Mouse (Mus musculus) embryonic facial prominence, embryonic 13.5 days (tissue): Measurements from ENCODE around the gene Smad3. TPM values are rescaled to one million over a fixed set of nuclear protein-coding genes. Genes with fewer than 3 reads are reported as not detected.

Source experiments
- ATAC-seq: fragments of 200-750 bp; cut with Nextera tagmentation; 2 replicates; pipeline ENCODE4 v1.8.0; 2017; ENCODE audit warnings: low read depth; ENCODE audit not compliant: insufficient number of reproducible peaks, insufficient read depth, low FRiP score, low TSS enrichment
- H3K27ac ChIP-seq: fragments of 300-500 bp; sonication (generic); 2 replicates; pipeline ENCODE4 v1.5.1; 2015; ENCODE audit warnings: moderate library complexity, mild to moderate bottlenecking, inconsistent platforms
- H3K27me3 ChIP-seq: fragments of 300-500 bp; sonication (generic); 2 replicates; pipeline ENCODE4 v1.6.1; 2015; ENCODE audit warnings: mild to moderate bottlenecking, inconsistent platforms
- H3K36me3 ChIP-seq: fragments of 300-500 bp; sonication (generic); 2 replicates; pipeline ENCODE4 v1.6.1; 2015; ENCODE audit warnings: mild to moderate bottlenecking, inconsistent platforms
- H3K4me1 ChIP-seq: fragments of 300-500 bp; sonication (generic); 2 replicates; pipeline ENCODE4 v1.6.1; 2015; ENCODE audit warnings: inconsistent platforms
- H3K4me2 ChIP-seq: fragments of 300-500 bp; sonication (generic); 2 replicates; pipeline ENCODE4 v1.6.1; 2015; ENCODE audit warnings: moderate library complexity, mild to moderate bottlenecking, inconsistent platforms
- H3K4me3 ChIP-seq: fragments of 300-500 bp; sonication (generic); 2 replicates; pipeline ENCODE4 v1.5.1; 2015; ENCODE audit warnings: mild to moderate bottlenecking, inconsistent platforms
- H3K9ac ChIP-seq: fragments of 300-500 bp; sonication (generic); 2 replicates; pipeline ENCODE4 v1.6.1; 2015; ENCODE audit warnings: mild to moderate bottlenecking, inconsistent platforms
- H3K9me3 ChIP-seq: fragments of 300-500 bp; sonication (generic); 2 replicates; pipeline ENCODE4 v1.6.1; 2016; ENCODE audit warnings: inconsistent platforms
- WGBS: fragments of 180-500 bp; shearing (Covaris S2); methylation state at CpG from one replicate; pipeline ENCODE4 v1.1.7; 2015; ENCODE audit warnings: mixed read lengths; 5-methylcytosine and 5-hydroxymethylcytosine counted together
- polyA plus RNA-seq: library from polyadenylated mRNA; unstranded; fragments of >200 nt; fragmentation: Nextera tagmentation; extraction: Ambion mirVana; gene quantifications from 2 replicates; pipeline ENCODE4 v1.2.1, GENCODE M21; 2015

Gene Smad3
- 29.8 and 30.9 TPM in 2 replicates for polyA plus RNA-seq

DNA sequence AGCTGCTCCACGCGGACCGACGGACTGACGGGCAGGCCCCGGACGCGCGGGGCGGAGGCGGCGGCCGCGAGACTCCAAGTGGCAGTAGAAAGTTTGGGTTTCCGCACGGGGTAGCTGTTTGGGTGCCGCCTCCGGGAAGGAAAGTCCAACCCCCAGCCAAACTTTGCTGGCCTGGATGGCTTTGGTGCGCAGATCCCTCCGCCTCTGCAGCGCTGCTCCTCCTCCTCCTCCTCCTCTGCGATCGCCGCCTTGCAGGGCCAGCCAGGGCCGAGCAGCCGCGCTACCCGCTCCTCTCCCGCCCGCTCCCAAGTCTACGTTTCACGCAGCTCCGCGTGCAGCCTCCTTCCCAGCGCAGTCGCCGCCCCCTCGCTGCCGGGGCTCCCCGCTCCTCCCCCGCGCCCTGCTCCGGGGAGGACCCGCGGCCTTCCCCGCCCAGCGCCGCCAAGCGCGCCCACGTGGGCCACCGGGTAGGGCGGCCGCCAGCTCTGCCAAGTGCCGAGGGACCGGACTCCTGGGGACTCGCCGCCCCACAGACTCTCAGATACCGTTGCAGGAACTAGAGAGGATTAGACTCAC lies at the start of gene Smad3:
TSS of gene Smad3 (minus strand) at position 130 of the 576 bp plus-strand sequence.
- peak; percentile 89 for ATAC-seq
- peaks cover 5% of the 10 kb centered on the region for H3K9me3 ChIP-seq
- peak within 1 kb of the TSS; percentile 93 for H3K4me2 ChIP-seq
- H3K27ac ChIP-seq: peak within 1 kb of the TSS; percentile 98
- H3K27me3 ChIP-seq: no peaks in the 10 kb centered on the region
- peaks cover 51% of the 10 kb centered on the region for H3K4me1 ChIP-seq
- 1% methylated on average over 58 of the region's 59 CpGs for WGBS
- peak within 1 kb of the TSS; percentile 97 for H3K9ac ChIP-seq
- H3K36me3 ChIP-seq: no peaks in the 10 kb centered on the region
- peak within 1 kb of the TSS; percentile 89 for H3K4me3 ChIP-seq

DNA sequence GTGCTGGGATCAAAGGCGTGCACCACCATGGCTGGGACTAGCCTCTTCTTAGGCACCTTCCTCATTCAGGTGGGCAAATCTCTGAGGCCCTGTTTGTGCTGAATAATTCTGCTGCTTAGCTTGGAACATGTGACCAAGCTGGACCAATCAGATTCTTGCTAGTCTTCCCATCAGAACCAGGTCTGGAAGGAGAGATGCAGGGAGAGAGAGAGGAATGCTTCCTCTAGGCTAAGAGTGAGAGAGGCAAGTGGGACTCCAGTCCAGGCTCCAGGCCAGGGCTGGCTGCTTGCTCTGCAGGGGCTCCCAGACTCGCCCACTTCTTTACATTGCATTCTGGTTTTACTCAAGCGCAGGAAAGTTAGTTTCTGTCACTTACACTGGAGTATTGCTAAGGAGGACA lies 47.1 kb upstream of the Smad3 start:
- no peak overlapping the region for H3K4me2 ChIP-seq
- no peak overlapping the region for H3K27ac ChIP-seq
- WGBS: 48% methylated on average over 3 of the region's 3 CpGs
- H3K36me3 ChIP-seq: no peaks in the 10 kb centered on the region
- H3K4me1 ChIP-seq: peaks cover 25% of the 10 kb centered on the region
- no peak overlapping the region for H3K9ac ChIP-seq
- no peaks in the 10 kb centered on the region for H3K9me3 ChIP-seq
- ATAC-seq: no peak
- H3K27me3 ChIP-seq: no peaks in the 10 kb centered on the region
- H3K4me3 ChIP-seq: no peak overlapping the region

GRCm38 (mm10) chr9:63803181-63803591 lies 45.4 kb upstream of the Smad3 start:
- peak; percentile 76; the same call in 1 of the 2 replicates for ATAC-seq
- Histone ChIP-seq H3K4me3 (no peak overlapping the region), H3K4me2 (peak overlapping the region; percentile 44), H3K36me3 (no peaks in the 10 kb centered on the region), H3K27ac (peak overlapping the region; percentile 45), H3K27me3 (no peaks in the 10 kb centered on the region), H3K9me3 (no peaks in the 10 kb centered on the region), H3K4me1 (peaks cover 25% of the 10 kb centered on the region), H3K9ac (no peak overlapping the region)
- 2% methylated on average over 8 of the region's 8 CpGs for WGBS

DNA sequence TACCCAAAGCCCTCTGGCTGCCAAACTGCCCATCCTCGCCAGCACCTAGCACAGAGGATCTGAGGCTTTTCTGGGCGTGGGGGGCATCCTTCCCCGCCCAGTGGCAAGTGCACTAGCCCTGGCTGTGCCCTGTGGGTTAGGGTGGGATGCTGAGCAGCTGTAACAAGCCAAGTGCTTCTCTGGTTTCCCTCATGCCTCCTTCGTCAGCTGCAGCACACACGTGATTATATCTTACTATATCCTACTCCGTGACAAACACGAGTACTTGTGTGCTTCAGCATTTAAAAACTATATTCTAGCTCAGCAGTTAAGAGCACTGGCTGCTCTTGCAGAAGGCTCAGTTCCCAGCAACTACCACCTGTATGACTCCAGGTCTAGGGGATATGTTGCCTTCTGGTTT lies 44.7 kb upstream of the Smad3 start:
- H3K36me3 ChIP-seq: no peaks in the 10 kb centered on the region
- H3K9me3 ChIP-seq: no peaks in the 10 kb centered on the region
- peaks cover 25% of the 10 kb centered on the region for H3K4me1 ChIP-seq
- no peak for ATAC-seq
- no peaks in the 10 kb centered on the region for H3K27me3 ChIP-seq
- 62% methylated on average over 7 of the region's 7 CpGs for WGBS
- H3K4me2 ChIP-seq: no peak overlapping the region
- H3K9ac ChIP-seq: no peak overlapping the region
- 0 out of 2 replicates have a peak overlapping the region, but pooled peaks have one; percentile 8 for H3K27ac ChIP-seq
- no peak overlapping the region for H3K4me3 ChIP-seq

- 68% methylated on average over 5 of the region's 5 CpGs for WGBS
- Histone ChIP-seq H3K4me2 (no peak overlapping the region), H3K27ac (0 out of 2 replicates have a peak overlapping the region, but pooled peaks have one; percentile 8), H3K36me3 (no peaks in the 10 kb centered on the region), H3K27me3 (no peaks in the 10 kb centered on the region), H3K4me1 (peaks cover 25% of the 10 kb centered on the region), H3K4me3 (no peak overlapping the region), H3K9me3 (no peaks in the 10 kb centered on the region), H3K9ac (no peak overlapping the region)
- ATAC-seq: no peak
Observed at GRCm38 (mm10) chr9:63802080-63802479, 44.3 kb upstream of the Smad3 start.

- Histone ChIP-seq H3K4me3 (no peak overlapping the region), H3K27ac (no peak overlapping the region), H3K4me1 (peaks cover 7% of the 10 kb centered on the region), H3K9me3 (no peaks in the 10 kb centered on the region), H3K36me3 (no peaks in the 10 kb centered on the region), H3K9ac (no peak overlapping the region), H3K27me3 (peaks cover 3% of the 10 kb centered on the region; the same call in 1 of the 2 replicates), H3K4me2 (no peak overlapping the region)
- no peak for ATAC-seq
- 59% methylated on average over 3 of the region's 3 CpGs for WGBS
Observed at GRCm38 (mm10) chr9:63796429-63796828, 38.6 kb upstream of the Smad3 start.

DNA sequence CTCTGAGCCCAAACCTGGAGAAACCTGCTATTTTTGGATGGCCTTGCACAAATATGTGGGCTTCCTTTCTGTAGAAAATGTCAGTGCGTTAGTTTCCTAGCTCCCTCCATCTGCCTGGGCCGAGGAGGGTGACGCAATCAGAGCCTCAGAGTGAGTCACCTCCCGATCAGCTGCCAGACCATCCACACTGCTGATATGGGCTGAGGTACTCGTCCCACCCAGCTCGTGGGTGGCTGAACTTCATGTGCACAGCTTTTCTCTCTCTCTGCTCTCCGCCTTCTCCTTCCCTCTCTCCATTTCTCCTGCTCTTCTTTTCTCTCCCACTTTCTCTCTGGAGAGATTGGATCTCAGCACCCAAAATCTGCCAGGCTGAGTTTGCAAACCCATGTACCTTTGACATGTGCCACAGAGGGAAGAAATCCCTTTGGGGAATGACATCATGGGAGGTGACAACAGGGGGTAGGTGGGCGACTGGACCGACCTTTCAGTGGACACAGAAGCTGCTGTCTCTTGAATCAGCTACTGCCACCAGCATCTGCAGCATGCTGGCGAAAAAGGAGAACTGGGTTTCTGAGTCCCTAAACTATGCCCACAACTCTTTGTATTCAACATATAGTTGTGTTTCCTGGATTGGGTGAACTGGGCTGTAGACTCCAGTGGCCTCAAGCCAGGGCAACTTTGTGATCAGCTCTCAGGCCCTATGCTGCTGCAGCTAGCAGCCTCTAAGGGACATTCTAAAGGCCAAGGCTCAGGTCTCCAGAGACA lies 36.1 kb upstream of the Smad3 start:
- ATAC-seq: no peak
- no peak overlapping the region for H3K9ac ChIP-seq
- no peaks in the 10 kb centered on the region for H3K36me3 ChIP-seq
- no peaks in the 10 kb centered on the region for H3K9me3 ChIP-seq
- peaks cover 3% of the 10 kb centered on the region; the same call in 1 of the 2 replicates for H3K27me3 ChIP-seq
- H3K4me2 ChIP-seq: no peak overlapping the region
- peaks cover 10% of the 10 kb centered on the region for H3K4me1 ChIP-seq
- no peak overlapping the region for H3K4me3 ChIP-seq
- 81% methylated on average over 10 of the region's 10 CpGs for WGBS
- H3K27ac ChIP-seq: no peak overlapping the region

DNA sequence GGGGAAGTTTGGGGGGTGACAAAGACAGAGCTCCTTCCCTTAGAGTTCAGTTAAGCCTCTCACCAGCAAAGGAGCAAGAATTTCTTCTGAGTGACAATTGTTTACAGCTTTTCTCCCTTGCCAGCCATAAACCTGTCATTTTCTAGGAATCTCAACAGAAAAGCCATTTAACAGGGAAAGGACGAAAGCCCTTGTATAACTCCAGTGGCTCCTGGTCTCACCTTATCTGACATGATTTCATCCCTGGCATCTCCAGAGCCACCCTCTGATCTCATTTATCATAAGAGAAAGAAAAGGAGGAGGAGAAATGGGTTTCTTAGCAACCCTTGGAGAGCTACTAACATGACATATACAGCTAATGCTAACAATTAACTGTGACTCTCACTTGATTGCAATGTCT lies 33.9 kb upstream of the Smad3 start:
- no peak overlapping the region for H3K9ac ChIP-seq
- H3K4me2 ChIP-seq: no peak overlapping the region
- peaks cover 3% of the 10 kb centered on the region; the same call in 1 of the 2 replicates for H3K27me3 ChIP-seq
- H3K27ac ChIP-seq: no peak overlapping the region
- H3K4me1 ChIP-seq: peaks cover 13% of the 10 kb centered on the region
- no peaks in the 10 kb centered on the region for H3K9me3 ChIP-seq
- no peak overlapping the region for H3K4me3 ChIP-seq
- no peaks in the 10 kb centered on the region for H3K36me3 ChIP-seq
- WGBS: 68% methylated on average over 1 of the region's 1 CpGs
- no peak for ATAC-seq

DNA sequence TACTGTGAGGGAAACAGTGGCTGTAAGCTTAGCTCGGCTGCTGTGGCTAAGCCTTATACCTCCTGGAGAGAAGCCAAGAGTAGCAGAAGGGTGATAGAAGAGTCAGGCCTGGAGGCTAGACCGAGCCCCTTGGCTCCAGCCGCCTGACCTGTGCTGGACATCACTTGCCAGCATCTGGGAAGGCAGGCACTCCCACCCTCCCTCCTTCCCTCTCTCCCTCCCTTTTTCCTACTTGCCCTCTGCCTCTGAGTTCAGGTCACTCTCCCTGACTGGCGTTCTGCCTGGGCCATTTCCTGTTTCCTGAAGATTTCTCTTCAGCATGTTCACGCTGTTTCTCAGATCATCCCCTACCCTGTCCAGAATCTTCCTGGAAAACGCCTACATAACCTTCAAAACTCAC lies 33.5 kb upstream of the Smad3 start:
- 16% methylated on average over 6 of the region's 6 CpGs for WGBS
- Histone ChIP-seq H3K9ac (no peak overlapping the region), H3K4me3 (no peak overlapping the region), H3K36me3 (no peaks in the 10 kb centered on the region), H3K9me3 (no peaks in the 10 kb centered on the region), H3K27ac (no peak overlapping the region), H3K27me3 (peaks cover 3% of the 10 kb centered on the region; the same call in 1 of the 2 replicates), H3K4me1 (peaks cover 17% of the 10 kb centered on the region), H3K4me2 (no peak overlapping the region)
- no peak for ATAC-seq

GRCm38 (mm10) chr9:63790222-63790621 lies 32.4 kb upstream of the Smad3 start:
- peaks cover 3% of the 10 kb centered on the region; the same call in 1 of the 2 replicates for H3K27me3 ChIP-seq
- no peaks in the 10 kb centered on the region for H3K9me3 ChIP-seq
- H3K9ac ChIP-seq: no peak overlapping the region
- H3K36me3 ChIP-seq: no peaks in the 10 kb centered on the region
- WGBS: 92% methylated on average over 4 of the region's 4 CpGs
- no peak overlapping the region for H3K4me2 ChIP-seq
- H3K27ac ChIP-seq: no peak overlapping the region
- no peak overlapping the region for H3K4me3 ChIP-seq
- ATAC-seq: no peak
- peaks cover 26% of the 10 kb centered on the region for H3K4me1 ChIP-seq

- Histone ChIP-seq H3K36me3 (no peaks in the 10 kb centered on the region), H3K4me2 (no peak overlapping the region), H3K27me3 (peaks cover 3% of the 10 kb centered on the region; the same call in 1 of the 2 replicates), H3K9ac (no peak overlapping the region), H3K27ac (no peak overlapping the region), H3K9me3 (no peaks in the 10 kb centered on the region), H3K4me3 (no peak overlapping the region), H3K4me1 (peaks cover 19% of the 10 kb centered on the region)
- no peak for ATAC-seq
- 60% methylated on average over 7 of the region's 7 CpGs for WGBS
Observed at GRCm38 (mm10) chr9:63789386-63789785, 31.6 kb upstream of the Smad3 start.

DNA sequence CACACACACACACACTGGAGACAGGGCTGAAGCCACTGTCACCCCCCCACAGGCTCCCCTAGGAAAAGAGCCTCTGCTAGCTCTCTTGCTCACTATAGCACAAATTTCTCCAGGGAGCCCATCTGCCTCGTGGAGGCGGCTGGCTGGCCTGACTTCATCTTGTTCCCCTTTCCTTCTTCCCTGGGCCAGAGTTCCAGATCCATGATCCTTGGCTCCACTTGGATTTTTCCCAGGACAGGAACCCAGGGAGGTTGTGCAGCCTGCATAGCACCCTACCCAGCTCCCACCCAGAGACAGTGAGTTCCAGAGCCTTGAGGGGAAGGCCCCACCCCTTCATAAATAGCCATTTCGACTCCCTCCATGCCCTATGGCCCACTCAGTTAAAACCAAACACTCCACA lies 29.8 kb upstream of the Smad3 start:
- Histone ChIP-seq H3K4me3 (no peak overlapping the region), H3K9ac (no peak overlapping the region), H3K4me1 (peaks cover 19% of the 10 kb centered on the region), H3K9me3 (no peaks in the 10 kb centered on the region), H3K36me3 (no peaks in the 10 kb centered on the region), H3K27me3 (no peaks in the 10 kb centered on the region), H3K4me2 (no peak overlapping the region), H3K27ac (no peak overlapping the region)
- WGBS: 28% methylated on average over 3 of the region's 3 CpGs
- no peak for ATAC-seq
